Mouse (Mus musculus): ENCODE results near the gene Aqp7. TPM values are rescaled to one million over a fixed set of nuclear protein-coding genes. Genes with fewer than 3 reads are reported as not detected.
A peak's percentile ranks its signal among the peaks of the same experiment; 100 is the strongest.

The Aqp7 gene
- polyA plus RNA-seq, 1 experiment, result 6.9 TPM

GRCm38 (mm10) chr4:41063894-41064673 lies 16.1 kb upstream of the Aqp7 start:
- no peak for DNase-seq (ENCODE audit: low read depth, low spot score)
- 13% methylated on average over 16 of the region's 16 CpGs for WGBS

GRCm38 (mm10) chr4:41063351-41063750 lies 15.4 kb upstream of the Aqp7 start:
- no peak for DNase-seq (ENCODE audit: low read depth, low spot score)
- WGBS, result 62% methylated on average over 3 of the region's 3 CpGs

- 46% methylated on average over 9 of the region's 9 CpGs for WGBS
- DNase-seq (ENCODE audit: low read depth, low spot score), result no peak
These were observed 9.4 kb upstream of the Aqp7 start for GRCm38 (mm10) chr4:41057361-41057760.

- 79% methylated on average over 7 of the region's 7 CpGs for WGBS
- DNase-seq (ENCODE audit: low read depth, low spot score), result no peak
These were observed 8.9 kb upstream of the Aqp7 start for GRCm38 (mm10) chr4:41056742-41057332.

GRCm38 (mm10) chr4:41056253-41056652 lies 8.3 kb upstream of the Aqp7 start:
- no peak for DNase-seq (ENCODE audit: low read depth, low spot score)
- WGBS, result 78% methylated on average over 1 of the region's 1 CpGs

DNA sequence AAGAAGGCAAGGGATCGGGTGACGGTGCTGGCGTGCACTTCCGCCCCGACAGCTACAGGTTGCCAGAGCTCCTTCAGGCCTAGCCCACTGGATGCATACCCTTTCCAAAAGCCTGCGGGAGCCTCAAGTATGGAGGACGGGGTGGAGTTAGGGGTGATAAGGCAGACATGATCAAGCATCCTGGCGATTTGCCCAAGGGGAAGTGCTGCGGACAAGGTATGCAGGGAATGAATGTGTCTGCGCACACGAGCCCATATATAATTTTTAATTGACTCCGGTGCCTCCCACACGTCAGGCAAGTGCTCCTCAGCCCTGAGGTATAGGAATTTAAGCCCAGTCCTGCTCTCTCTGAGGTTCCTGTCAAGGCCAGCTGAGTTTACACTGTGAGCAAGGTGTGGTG lies 7.2 kb upstream of the Aqp7 start:
- DNase-seq (ENCODE audit: low read depth, low spot score), result peak; percentile 13
- 41% methylated on average over 13 of the region's 13 CpGs for WGBS

DNA sequence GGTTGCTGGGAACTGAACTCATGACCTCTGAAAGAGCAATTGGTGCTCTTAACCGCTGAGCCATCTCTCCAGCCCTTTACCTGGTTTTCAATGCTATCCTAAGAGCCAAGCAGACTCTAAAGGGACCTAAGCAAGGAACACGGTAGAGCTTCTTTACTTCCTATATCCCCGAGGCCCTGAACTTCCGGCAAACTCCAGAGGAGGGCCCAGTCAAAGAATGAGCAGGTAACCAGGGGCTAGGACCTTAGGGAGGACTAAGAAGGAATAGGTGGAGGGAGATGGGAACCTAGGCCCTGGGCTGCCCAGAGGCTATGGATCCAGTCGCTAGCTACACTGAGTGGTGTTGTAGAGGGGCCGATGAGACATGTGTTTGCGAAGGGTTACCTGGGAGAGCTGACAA lies 3.8 kb upstream of the Aqp7 start:
- no peak for DNase-seq (ENCODE audit: low read depth, low spot score)
- 88% methylated on average over 7 of the region's 7 CpGs for WGBS

GRCm38 (mm10) chr4:41050726-41051675 lies 3.1 kb upstream of the Aqp7 start:
- DNase-seq (ENCODE audit: low read depth, low spot score), result peak; percentile 60
- WGBS, result 36% methylated on average over 16 of the region's 16 CpGs

DNA sequence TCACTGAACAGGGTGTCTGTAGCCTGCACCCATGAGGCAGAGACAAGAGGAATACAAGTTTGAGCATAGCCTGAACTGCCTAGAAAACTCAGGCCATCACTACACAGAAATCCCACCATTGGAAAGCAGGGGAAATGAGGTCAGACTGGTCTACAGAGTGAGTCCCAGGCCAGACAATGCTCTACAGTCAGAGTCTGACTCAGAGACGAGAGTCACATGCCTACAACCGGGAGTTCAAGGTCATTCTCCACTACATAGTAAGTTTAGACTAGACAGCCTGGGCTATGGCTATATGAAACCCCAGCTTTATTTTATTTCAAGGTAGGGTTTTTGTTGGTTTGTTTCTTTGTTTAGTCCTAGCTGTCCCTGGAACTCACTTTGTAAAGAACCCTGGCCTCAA lies 987 bp upstream of the Aqp7 start:
- DNase-seq (ENCODE audit: low read depth, low spot score), result no peak
- 26% methylated on average over 2 of the region's 2 CpGs for WGBS

DNA sequence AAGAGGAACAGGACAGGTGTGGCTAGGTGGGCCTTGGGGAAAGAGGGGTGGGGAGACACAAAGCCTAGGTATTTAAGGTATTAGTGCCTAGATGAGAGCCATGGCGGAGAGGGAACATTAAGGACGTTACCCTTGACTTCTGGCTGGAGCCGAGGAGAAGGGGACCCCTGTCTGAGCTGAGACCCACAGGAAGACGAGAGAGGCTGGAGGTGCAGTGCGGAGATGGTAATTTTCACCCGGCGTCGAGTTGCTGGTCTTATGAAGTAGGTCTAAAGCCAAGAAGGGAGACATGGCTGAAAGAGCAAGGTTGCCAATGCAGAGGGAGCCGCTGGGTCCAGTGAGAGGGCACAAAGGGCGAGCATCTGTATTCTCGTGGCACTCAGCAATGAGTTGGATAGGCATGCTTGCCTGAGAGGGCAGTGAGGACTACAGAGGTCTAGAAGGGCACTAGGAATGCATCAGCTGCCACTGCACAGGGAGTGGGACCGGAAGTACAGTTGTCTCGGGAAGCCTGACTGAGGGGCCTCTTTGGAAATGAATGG lies 1.6 kb downstream of the Aqp7 start:
- DNase-seq (ENCODE audit: low read depth, low spot score), result no peak
- 77% methylated on average over 13 of the region's 13 CpGs for WGBS

DNA sequence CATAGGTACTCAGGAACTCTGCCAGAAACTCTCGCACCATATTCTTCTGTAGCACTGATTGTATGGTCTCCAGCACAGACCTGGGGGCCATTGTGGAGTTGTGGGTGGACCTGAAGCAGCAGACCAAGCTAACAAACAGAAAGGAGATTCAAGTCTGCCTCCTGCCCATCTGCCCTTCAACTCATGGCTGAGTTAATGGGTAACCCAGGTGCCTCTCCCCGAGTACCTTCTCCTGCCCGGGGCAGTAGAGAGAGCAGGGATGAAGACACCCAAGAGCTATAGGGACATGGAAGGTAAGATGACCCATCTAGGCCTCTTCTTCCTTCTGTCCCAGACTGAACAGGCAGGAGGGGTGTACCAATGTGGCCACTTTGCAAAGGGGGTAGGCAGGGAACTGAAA lies 2.7 kb downstream of the Aqp7 start:
- 36% methylated on average over 3 of the region's 3 CpGs for WGBS
- DNase-seq (ENCODE audit: low read depth, low spot score), result no peak

DNA sequence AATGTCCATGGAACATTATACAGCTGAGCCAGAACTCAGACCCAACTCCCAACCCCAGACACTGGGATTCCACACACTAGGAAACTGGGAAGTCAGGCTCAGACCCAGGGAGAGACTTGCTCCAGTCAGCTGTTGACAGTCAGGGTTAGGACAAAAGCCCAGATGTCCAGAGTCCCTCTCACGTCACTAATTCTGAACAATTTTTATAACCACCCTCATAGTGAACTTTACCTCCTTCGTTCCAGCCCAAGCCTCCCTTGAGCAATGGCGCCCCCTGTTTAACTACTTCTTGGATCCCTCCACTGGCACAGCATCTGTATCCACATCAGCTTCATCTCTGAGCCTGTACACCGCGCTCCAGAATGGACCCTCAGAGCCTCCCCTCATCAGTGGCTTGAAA lies 4.0 kb downstream of the Aqp7 start:
- DNase-seq (ENCODE audit: low read depth, low spot score), result no peak
- 61% methylated on average over 5 of the region's 5 CpGs for WGBS

DNA sequence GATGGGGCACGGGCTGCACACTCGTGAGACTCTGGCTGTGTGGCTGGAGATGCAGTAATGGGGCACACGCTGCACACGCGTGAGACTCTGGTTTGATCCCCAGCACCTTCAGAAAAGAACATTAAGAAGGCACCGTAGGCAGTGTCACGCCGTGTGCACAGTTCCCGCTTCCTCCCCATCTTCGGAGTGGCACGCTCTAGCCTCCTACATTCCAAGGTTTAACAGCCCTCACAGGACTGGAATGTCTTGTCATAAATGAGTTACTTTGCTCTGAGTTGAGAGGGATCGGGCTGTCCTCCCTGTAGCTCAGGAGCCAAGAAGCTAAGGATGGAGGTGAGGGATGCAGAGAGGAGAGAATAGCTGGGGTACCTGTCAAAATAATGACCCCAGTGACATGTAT lies 5.1 kb downstream of the Aqp7 start:
- DNase-seq (ENCODE audit: low read depth, low spot score), result no peak
- 34% methylated on average over 12 of the region's 12 CpGs for WGBS

DNA sequence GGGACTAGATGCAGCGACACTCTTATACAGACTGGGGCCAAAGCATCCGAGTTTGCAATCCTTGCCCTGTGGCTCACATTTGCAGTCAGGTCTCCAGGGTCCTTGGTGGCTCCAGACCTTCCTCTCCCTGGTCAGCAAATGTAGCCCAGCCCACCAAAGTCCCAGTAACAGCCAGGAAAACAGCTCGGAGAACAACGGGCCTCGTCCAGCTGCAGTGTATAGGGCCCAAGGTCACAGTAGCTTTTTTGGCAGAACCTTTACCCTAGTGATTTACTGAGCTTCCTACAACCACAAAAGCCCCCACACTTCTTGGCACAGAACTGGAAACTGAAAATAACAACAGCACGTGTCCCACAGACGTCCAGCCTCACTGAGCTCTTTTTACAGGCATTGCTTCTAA lies 7.0 kb downstream of the Aqp7 start:
- no peak for DNase-seq (ENCODE audit: low read depth, low spot score)
- 46% methylated on average over 7 of the region's 7 CpGs for WGBS

- DNase-seq (ENCODE audit: low read depth, low spot score), result no peak
- whole genome bisulfite sequencing, result 46% methylated on average over 3 of the region's 3 CpGs
These were observed 10.0 kb downstream of the Aqp7 start for GRCm38 (mm10) chr4:41037942-41038341.

DNA sequence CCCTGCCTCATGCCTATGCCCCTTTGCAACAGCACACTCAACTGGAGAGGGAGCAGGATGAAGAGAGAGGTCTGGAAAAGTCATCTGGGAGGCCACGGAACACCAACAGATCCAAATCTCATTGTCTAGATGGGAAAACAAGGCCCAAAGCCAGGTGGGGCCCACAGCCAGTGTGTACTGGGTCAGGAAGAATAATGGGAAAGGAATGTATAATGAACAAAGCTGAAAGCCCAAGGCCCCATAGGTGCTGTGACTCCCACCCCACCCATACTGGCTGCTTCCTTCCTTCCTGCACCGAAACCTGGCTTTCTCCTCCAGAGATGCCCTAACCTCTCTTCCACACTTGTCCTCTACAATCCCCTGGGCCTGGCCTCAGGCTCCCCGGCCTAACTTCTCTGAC lies 16.7 kb downstream of the Aqp7 start:
- DNase-seq (ENCODE audit: low read depth, low spot score), result no peak
- 84% methylated on average over 3 of the region's 3 CpGs for WGBS

- WGBS, result 92% methylated on average over 5 of the region's 5 CpGs
These were observed 18.6 kb downstream of the Aqp7 start for GRCm38 (mm10) chr4:41029372-41029771.

GRCm38 (mm10) chr4:41028272-41028671 lies 19.7 kb downstream of the Aqp7 start:
- WGBS, result 80% methylated on average over 4 of the region's 4 CpGs
- no peak for DNase-seq (ENCODE audit: low read depth, low spot score)

More at GRCm38 (mm10) chr4:41029372-41029771, 18.6 kb downstream of the Aqp7 start:
- DNase-seq (ENCODE audit: low read depth, low spot score), result no peak

DNA sequence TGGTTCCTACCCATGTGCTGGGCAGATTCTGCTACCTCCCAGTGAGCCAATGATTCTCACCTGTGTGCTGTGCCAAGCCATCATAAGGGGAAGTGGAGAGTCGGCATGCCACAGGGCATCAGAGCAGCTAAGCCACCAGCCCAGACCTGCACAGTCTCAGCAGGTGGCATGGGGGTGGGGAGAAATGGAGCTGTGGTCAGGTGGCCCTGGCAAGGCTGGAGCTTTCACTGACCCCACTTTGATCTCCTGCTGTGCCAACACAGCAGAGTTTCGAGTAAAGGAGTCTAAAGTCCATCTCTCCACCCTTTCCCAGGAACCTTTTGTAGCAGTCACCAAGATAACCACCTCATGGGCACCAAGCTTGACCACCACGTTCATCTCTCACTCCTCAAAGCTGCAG lies 20.1 kb downstream of the Aqp7 start:
- 47% methylated on average over 3 of the region's 3 CpGs for WGBS
- no peak for DNase-seq (ENCODE audit: low read depth, low spot score)
